Mouse (Mus musculus) hindbrain, embryonic 11.5 days (tissue): ENCODE data around the gene Ndufc2. TPM values are rescaled to one million over a fixed set of nuclear protein-coding genes. Genes with fewer than 3 reads are reported as not detected.

ENCODE experiments used
- ATAC-seq: fragments of 200-750 bp; cut with Nextera tagmentation; 2 replicates; pipeline ENCODE4 v1.8.0; 2017; ENCODE audit warnings: mild to moderate bottlenecking, moderate TSS enrichment, moderate library complexity; ENCODE audit not compliant: low FRiP score
- DNase-seq: peaks from one replicate; pipeline ENCODE4 v3.0.0-alpha.2; 2015; ENCODE audit warnings: low spot score
- H3K27ac ChIP-seq: fragments of 300-500 bp; sonication (generic); 2 replicates; pipeline ENCODE4 v1.5.1; 2014; ENCODE audit warnings: mild to moderate bottlenecking, low read depth, low read length
- H3K27me3 ChIP-seq: fragments of 300-500 bp; sonication (generic); 2 replicates; pipeline ENCODE4 v1.6.1; 2014; ENCODE audit warnings: mild to moderate bottlenecking, low read length, moderate library complexity, mixed read lengths; ENCODE audit not compliant: control insufficient read depth, insufficient read depth
- H3K36me3 ChIP-seq: fragments of 300-500 bp; sonication (generic); 2 replicates; pipeline ENCODE4 v1.6.1; 2014; ENCODE audit warnings: mild to moderate bottlenecking, low read length, moderate library complexity, mixed read lengths; ENCODE audit not compliant: control insufficient read depth, insufficient read depth
- H3K4me1 ChIP-seq: fragments of 300-500 bp; sonication (generic); replicated peaks from 2 replicates; pipeline ENCODE4 v1.6.1; 2014; ENCODE audit warnings: low read length, mixed read lengths; ENCODE audit not compliant: control insufficient read depth, insufficient read depth
- H3K4me2 ChIP-seq: fragments of 300-500 bp; sonication (generic); replicated peaks from 2 replicates; pipeline ENCODE4 v1.6.1; 2014; ENCODE audit warnings: mild to moderate bottlenecking, low read depth, low read length
- H3K4me3 ChIP-seq: fragments of 300-500 bp; sonication (generic); 2 replicates; pipeline ENCODE4 v1.5.1; 2014; ENCODE audit warnings: low read depth, low read length
- H3K9ac ChIP-seq: fragments of 300-500 bp; sonication (generic); 2 replicates; pipeline ENCODE4 v1.6.1; 2014; ENCODE audit warnings: low read depth, low read length
- H3K9me3 ChIP-seq: fragments of 300-500 bp; sonication (generic); 2 replicates; pipeline ENCODE4 v1.6.1; 2016; ENCODE audit warnings: low read length; ENCODE audit not compliant: control insufficient read depth
- WGBS: fragments of 180-500 bp; shearing (Covaris S2); extraction: QIAGEN DNeasy Blood & Tissue Kit; methylation state at CpG from one replicate; pipeline ENCODE4 v1.1.7; 2014; 5-methylcytosine and 5-hydroxymethylcytosine counted together
- polyA plus RNA-seq: library from polyadenylated mRNA; unstranded; fragments of >200 nt; fragmentation: Nextera tagmentation; extraction: Ambion mirVana; gene quantifications from 2 replicates; pipeline ENCODE4 v1.2.1, GENCODE M21; 2014

The Ndufc2 gene
- polyA plus RNA-seq, 1 experiment from 2014 or later: 352 TPM

DNA sequence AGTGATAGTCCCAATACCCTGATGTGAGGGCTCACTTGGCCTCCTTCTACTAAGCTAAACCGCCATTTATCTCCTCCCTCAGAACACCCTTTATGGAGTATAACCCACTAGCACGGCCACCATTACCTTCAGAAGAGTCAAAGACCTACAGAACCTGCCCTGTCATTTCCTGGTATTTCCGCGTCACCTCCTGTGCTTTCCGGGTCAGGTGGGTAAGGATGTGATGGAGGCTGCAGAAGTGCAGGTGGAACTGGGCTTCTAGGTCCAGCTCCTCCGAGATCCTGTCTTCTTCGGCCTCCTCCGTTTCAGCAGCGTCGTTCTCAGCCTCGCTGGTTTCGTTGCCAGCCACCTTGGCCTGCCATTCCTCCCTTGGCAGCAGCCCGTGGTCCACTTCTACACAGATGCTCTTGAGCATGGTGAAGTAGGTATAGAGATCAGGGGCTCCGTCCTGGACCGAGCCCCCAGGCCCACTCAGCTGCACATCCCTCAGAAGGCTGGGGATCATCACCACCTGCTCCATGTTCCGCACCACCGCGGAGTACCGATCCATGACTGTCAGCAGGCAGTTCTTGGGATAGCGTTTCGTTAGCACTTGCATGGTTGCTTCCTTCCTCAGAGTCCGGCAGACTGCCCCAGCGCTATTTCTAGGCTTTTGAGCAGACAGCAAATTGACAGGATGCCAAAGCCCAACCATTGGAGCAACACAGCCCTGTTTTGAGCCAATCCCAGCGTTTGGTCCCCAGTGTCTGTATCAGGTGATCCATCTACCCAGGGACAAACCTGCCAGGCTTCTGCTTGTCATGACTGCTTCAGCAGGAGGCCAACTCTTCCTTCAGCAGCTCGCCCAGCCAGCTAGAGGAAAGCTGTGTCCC lies 17.3 kb downstream of the Ndufc2 start, which contains the start of gene Thrsp:
Gene Thrsp (minus strand): TSS at position 825 of the 872 bp plus-strand sequence.
- H3K36me3 ChIP-seq: no peaks in the 10 kb centered on the region
- no peak for DNase-seq
- H3K4me1 ChIP-seq: no peaks in the 10 kb centered on the region
- no peaks in the 10 kb centered on the region for H3K9me3 ChIP-seq
- H3K4me3 ChIP-seq: no peak within 1 kb of the TSS
- no peak for ATAC-seq
- H3K9ac ChIP-seq: no peak within 1 kb of the TSS
- no peak within 1 kb of the TSS for H3K4me2 ChIP-seq
- no peaks in the 10 kb centered on the region for H3K27me3 ChIP-seq
- 81% methylated on average over 25 of the region's 25 CpGs for whole genome bisulfite sequencing
- H3K27ac ChIP-seq: no peak within 1 kb of the TSS

- no peak overlapping the region for H3K9ac ChIP-seq
- ATAC-seq (no peak), DNase-seq (no peak)
- no peaks in the 10 kb centered on the region for H3K36me3 ChIP-seq
- WGBS: 66% methylated on average over 5 of the region's 5 CpGs
- no peaks in the 10 kb centered on the region for H3K9me3 ChIP-seq
- no peak overlapping the region for H3K4me2 ChIP-seq
- H3K4me1 ChIP-seq: no peaks in the 10 kb centered on the region
- no peak overlapping the region for H3K27ac ChIP-seq
- no peaks in the 10 kb centered on the region for H3K27me3 ChIP-seq
- no peak overlapping the region for H3K4me3 ChIP-seq
These were observed 18.9 kb downstream of the Ndufc2 start for GRCm38 (mm10) chr7:97418717-97419116.

DNA sequence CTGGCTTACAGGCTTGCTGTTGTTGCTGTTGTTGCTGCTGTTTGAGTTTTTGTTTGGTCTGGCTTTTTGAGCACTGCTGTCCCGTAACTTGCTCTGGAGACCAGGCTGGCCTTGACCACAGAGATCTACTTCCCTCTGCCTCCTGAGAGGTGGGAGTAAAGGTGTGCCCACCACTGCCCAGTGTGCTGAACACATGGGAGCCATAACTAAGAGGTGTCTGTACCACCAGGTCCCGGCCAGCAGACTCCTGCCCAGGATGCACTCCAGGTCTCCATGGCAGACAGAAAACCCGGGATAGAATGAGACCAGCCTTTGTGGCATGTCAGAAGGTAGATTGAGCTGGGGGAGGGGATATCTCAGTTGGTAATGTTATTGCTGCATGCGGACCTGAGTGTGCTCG lies 19.4 kb downstream of the Ndufc2 start:
- no peaks in the 10 kb centered on the region for H3K9me3 ChIP-seq
- DNase-seq (no peak), ATAC-seq (no peak)
- H3K4me1 ChIP-seq: no peaks in the 10 kb centered on the region
- WGBS: 83% methylated on average over 5 of the region's 5 CpGs
- H3K36me3 ChIP-seq: no peaks in the 10 kb centered on the region
- H3K27me3 ChIP-seq: no peaks in the 10 kb centered on the region
- no peak overlapping the region for H3K4me2 ChIP-seq
- no peak overlapping the region for H3K27ac ChIP-seq
- no peak overlapping the region for H3K4me3 ChIP-seq
- H3K9ac ChIP-seq: no peak overlapping the region

GRCm38 (mm10) chr7:97420406-97420805 lies 20.6 kb downstream of the Ndufc2 start:
- no peak for DNase-seq
- Histone ChIP-seq H3K36me3 (no peaks in the 10 kb centered on the region), H3K4me2 (no peak overlapping the region), H3K27me3 (no peaks in the 10 kb centered on the region), H3K4me1 (no peaks in the 10 kb centered on the region), H3K27ac (no peak overlapping the region), H3K4me3 (no peak overlapping the region), H3K9me3 (no peaks in the 10 kb centered on the region), H3K9ac (no peak overlapping the region)
- 53% methylated on average over 1 of the region's 1 CpGs for WGBS
- ATAC-seq: no peak

DNA sequence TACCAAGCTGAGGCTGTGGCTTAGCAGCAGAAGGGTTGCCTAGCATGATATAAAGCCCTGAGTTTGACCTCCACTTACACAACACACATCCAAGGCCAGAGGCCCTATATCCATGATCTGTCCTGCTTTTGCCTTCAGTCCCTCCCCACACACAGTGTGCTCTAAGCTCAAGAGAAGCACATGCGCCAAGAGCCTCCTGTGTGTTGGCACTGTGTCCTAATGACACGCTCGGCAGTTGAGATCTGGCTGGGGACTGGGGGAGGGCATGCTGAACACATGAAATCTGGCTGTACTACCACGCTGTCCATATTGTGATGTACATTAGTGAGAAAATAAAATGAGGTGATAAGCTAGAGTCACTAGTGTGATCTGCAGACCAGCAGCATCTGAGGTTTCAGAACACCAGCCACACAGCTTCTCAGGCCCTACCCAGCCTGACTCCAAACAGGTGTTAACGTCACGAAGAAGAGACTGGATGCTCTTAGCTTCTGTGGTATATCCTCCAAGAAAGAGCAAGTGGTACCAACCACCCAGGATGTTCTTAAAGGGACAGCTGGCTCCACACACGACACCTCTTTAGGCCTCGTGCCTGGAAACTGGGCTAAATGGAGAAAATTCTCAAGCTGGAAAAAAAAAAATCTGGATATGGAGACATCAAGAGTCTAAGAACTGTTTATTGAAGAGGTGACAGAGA lies 21.3 kb downstream of the Ndufc2 start:
- Histone ChIP-seq H3K9ac (no peak overlapping the region), H3K36me3 (no peaks in the 10 kb centered on the region), H3K27me3 (no peaks in the 10 kb centered on the region), H3K4me2 (no peak overlapping the region), H3K4me3 (no peak overlapping the region), H3K9me3 (no peaks in the 10 kb centered on the region), H3K27ac (no peak overlapping the region), H3K4me1 (no peaks in the 10 kb centered on the region)
- DNase-seq (no peak), ATAC-seq (no peak)
- WGBS: 85% methylated on average over 8 of the region's 8 CpGs

- no peak for DNase-seq
- no peak overlapping the region for H3K4me2 ChIP-seq
These were observed 24.0 kb downstream of the Ndufc2 start for GRCm38 (mm10) chr7:97423754-97424153.

GRCm38 (mm10) chr7:97424621-97425245 lies 24.9 kb downstream of the Ndufc2 start:
- no peak overlapping the region for H3K4me2 ChIP-seq
- no peaks in the 10 kb centered on the region for H3K27me3 ChIP-seq
- no peaks in the 10 kb centered on the region; the same call in 1 of the 2 replicates for H3K4me1 ChIP-seq
- H3K4me3 ChIP-seq: no peak overlapping the region
- peak; percentile 80 for ATAC-seq
- H3K9me3 ChIP-seq: no peaks in the 10 kb centered on the region
- H3K27ac ChIP-seq: no peak overlapping the region
- WGBS: 9% methylated on average over 12 of the region's 12 CpGs
- no peak overlapping the region for H3K9ac ChIP-seq
- peak; percentile 94 for DNase-seq
- H3K36me3 ChIP-seq: no peaks in the 10 kb centered on the region

More at GRCm38 (mm10) chr7:97423754-97424153, 24.0 kb downstream of the Ndufc2 start:
- no peaks in the 10 kb centered on the region for H3K9me3 ChIP-seq
- ATAC-seq: no peak
- no peaks in the 10 kb centered on the region for H3K27me3 ChIP-seq
- H3K9ac ChIP-seq: no peak overlapping the region
- no peak overlapping the region for H3K4me3 ChIP-seq
- H3K36me3 ChIP-seq: no peaks in the 10 kb centered on the region
- 45% methylated on average over 5 of the region's 5 CpGs for WGBS
- no peak overlapping the region for H3K27ac ChIP-seq
- H3K4me1 ChIP-seq: no peaks in the 10 kb centered on the region

DNA sequence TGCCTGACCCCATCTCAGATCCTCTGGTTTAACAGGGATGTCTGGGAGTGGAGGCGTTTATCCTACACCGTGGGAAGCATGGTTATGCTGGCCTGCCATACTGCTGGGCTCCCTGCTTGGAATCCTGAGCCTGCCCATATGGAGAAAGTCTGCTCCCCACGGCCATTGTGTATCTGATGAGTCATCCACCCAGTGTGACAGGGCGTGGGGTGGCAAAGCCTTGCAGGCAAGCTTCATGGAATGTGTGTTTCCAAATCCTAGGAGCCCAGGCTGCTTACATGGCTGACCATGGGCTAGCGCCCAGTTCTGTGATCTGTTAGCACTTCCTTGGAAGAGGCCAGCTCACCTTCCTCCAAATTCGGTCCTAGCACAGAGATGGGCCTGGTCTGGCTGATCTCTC lies 26.8 kb downstream of the Ndufc2 start:
- DNase-seq (no peak), ATAC-seq (no peak)
- H3K4me2 ChIP-seq: no peak overlapping the region
- no peak overlapping the region for H3K4me3 ChIP-seq
- no peak overlapping the region for H3K9ac ChIP-seq
- H3K4me1 ChIP-seq: no peaks in the 10 kb centered on the region; the same call in 1 of the 2 replicates
- H3K27me3 ChIP-seq: no peaks in the 10 kb centered on the region
- H3K36me3 ChIP-seq: no peaks in the 10 kb centered on the region
- WGBS: 74% methylated on average over 6 of the region's 6 CpGs
- H3K27ac ChIP-seq: no peak overlapping the region
- H3K9me3 ChIP-seq: no peaks in the 10 kb centered on the region
